Mouse (Mus musculus) cerebral cortex, adult 2 months (tissue): Measurements from ENCODE around the gene Adgrl2.

ENCODE experiments used
- WGBS: fragments of 180-500 bp; shearing (Covaris S2); methylation state at CpG from one replicate; pipeline ENCODE4 v1.1.7; 2018; 5-methylcytosine and 5-hydroxymethylcytosine counted together

The Adgrl2 gene

GRCm38 (mm10) chr3:148977124-148977529, 13.2 kb downstream of the Adgrl2 start:
- 15% methylated on average over 16 of the region's 16 CpGs for WGBS

GRCm38 (mm10) chr3:148971893-148972596, 18.3 kb downstream of the Adgrl2 start:
- WGBS: 63% methylated on average over 11 of the region's 11 CpGs

GRCm38 (mm10) chr3:148964991-148965605, 25.3 kb downstream of the Adgrl2 start:
- 61% methylated on average over 13 of the region's 13 CpGs for WGBS

GRCm38 (mm10) chr3:148963381-148964044, 26.8 kb downstream of the Adgrl2 start:
- 95% methylated on average over 5 of the region's 5 CpGs for WGBS

GRCm38 (mm10) chr3:148961611-148962010, 28.7 kb downstream of the Adgrl2 start:
- 71% methylated on average over 5 of the region's 5 CpGs for WGBS

GRCm38 (mm10) chr3:148960751-148961289, 29.5 kb downstream of the Adgrl2 start:
- WGBS: 76% methylated on average over 9 of the region's 9 CpGs

GRCm38 (mm10) chr3:148960215-148960614, 30.1 kb downstream of the Adgrl2 start:
- WGBS: 69% methylated on average over 10 of the region's 10 CpGs

- 13% methylated on average over 15 of the region's 15 CpGs for WGBS
Measured at GRCm38 (mm10) chr3:148959327-148960025, 30.9 kb downstream of the Adgrl2 start.

GRCm38 (mm10) chr3:148958714-148959113, 31.6 kb downstream of the Adgrl2 start:
- 56% methylated on average over 5 of the region's 5 CpGs for WGBS

GRCm38 (mm10) chr3:148958185-148958584, 32.2 kb downstream of the Adgrl2 start:
- WGBS: 70% methylated on average over 9 of the region's 9 CpGs

- 31% methylated on average over 7 of the region's 7 CpGs for WGBS
Measured at GRCm38 (mm10) chr3:148956887-148957286, 33.5 kb downstream of the Adgrl2 start.

GRCm38 (mm10) chr3:148949796-148950195, 40.6 kb downstream of the Adgrl2 start:
- 64% methylated on average over 8 of the region's 8 CpGs for WGBS

- 69% methylated on average over 9 of the region's 9 CpGs for WGBS
Measured at GRCm38 (mm10) chr3:148947805-148948405, 42.5 kb downstream of the Adgrl2 start.

- 75% methylated on average over 6 of the region's 6 CpGs for WGBS
Measured at GRCm38 (mm10) chr3:148947266-148947665, 43.1 kb downstream of the Adgrl2 start.

GRCm38 (mm10) chr3:148945534-148945933, 44.8 kb downstream of the Adgrl2 start:
- WGBS: 42% methylated on average over 8 of the region's 8 CpGs

GRCm38 (mm10) chr3:148939457-148939856, 50.9 kb downstream of the Adgrl2 start:
- 22% methylated on average over 7 of the region's 7 CpGs for WGBS

GRCm38 (mm10) chr3:148935056-148935455, 55.3 kb downstream of the Adgrl2 start:
- WGBS: 58% methylated on average over 9 of the region's 9 CpGs

- 78% methylated on average over 5 of the region's 5 CpGs for WGBS
Measured at GRCm38 (mm10) chr3:148934279-148934678, 56.1 kb downstream of the Adgrl2 start.

- 77% methylated on average over 6 of the region's 6 CpGs for WGBS
Measured at GRCm38 (mm10) chr3:148933160-148933559, 57.2 kb downstream of the Adgrl2 start.

- 83% methylated on average over 6 of the region's 6 CpGs for WGBS
Measured at GRCm38 (mm10) chr3:148930913-148931312, 59.4 kb downstream of the Adgrl2 start.

GRCm38 (mm10) chr3:148926330-148926729, 64.0 kb downstream of the Adgrl2 start:
- WGBS: 55% methylated on average over 3 of the region's 3 CpGs
